In genomic region chr7:92580491-92581207, GRCm38 (mm10) we compare ENCODE assay signal across 18 mouse cellular contexts. TPM values are rescaled to one million over a fixed set of nuclear protein-coding genes. Genes with fewer than 3 reads are reported as not detected.
DNase-seq lines count a peak whose midpoint lies in the region; ATAC-seq and TF ChIP-seq lines count a peak whose summit lies in the region.
"Had no signal": no experiment of that assay in that cellular context is flagged by ENCODE, and none has a peak within 500 bp of the region (broad histone marks: within the 10 kb centered on the region; RNA-seq: fewer than 3 reads in every experiment).

No protein-coding gene starts in this region.

- no peaks in the 10 kb centered on the region for H3K9me3 ChIP-seq in hindbrain, postnatal 0 days (ENCODE audit: low read length)
- H3K9me3 ChIP-seq in hindbrain, embryonic 10.5 days, result no peaks in the 10 kb centered on the region
- H3K9me3 ChIP-seq in midbrain, embryonic 16.5 days (replicated peaks; ENCODE audit: control insufficient read depth, low read length, poor library complexity, severe bottlenecking), result no peaks in the 10 kb centered on the region
- H3K9me3 ChIP-seq: embryonic facial prominence, embryonic 10.5 days; hindbrain, embryonic 13.5 days; limb, embryonic 15.5 days; midbrain, embryonic 12.5 days; neural tube, embryonic 12.5 days had no signal

- no peak overlapping the region for H3K9ac ChIP-seq in hindbrain, postnatal 0 days (replicated peaks; ENCODE audit: low read length)
- no peak overlapping the region for H3K9ac ChIP-seq in midbrain, embryonic 16.5 days (ENCODE audit: low read depth, low read length)
- H3K9ac ChIP-seq: hindbrain, embryonic 13.5 days; limb, embryonic 15.5 days; midbrain, embryonic 12.5 days; neural tube, embryonic 12.5 days had no signal

- no peak overlapping the region for H3K4me3 ChIP-seq in hindbrain, postnatal 0 days (ENCODE audit: low read length)
- no peak overlapping the region for H3K4me3 ChIP-seq in hindbrain, embryonic 10.5 days
- no peak overlapping the region for H3K4me3 ChIP-seq in midbrain, embryonic 16.5 days (ENCODE audit: low read depth, low read length)
- H3K4me3 ChIP-seq: embryonic facial prominence, embryonic 10.5 days; hindbrain, embryonic 13.5 days; limb, embryonic 15.5 days; midbrain, embryonic 12.5 days; neural tube, embryonic 12.5 days had no signal

- no peak for TF ChIP-seq CTCF in hindbrain, postnatal 0 days (IDR thresholded peaks at IDR 0.05; ENCODE audit: low read depth)

- WGBS in hindbrain, postnatal 0 days, result 81% methylated on average over 5 of the region's 5 CpGs
- WGBS in hindbrain, embryonic 10.5 days, result 93% methylated on average over 5 of the region's 5 CpGs
- WGBS in midbrain, embryonic 16.5 days, result 92% methylated on average over 5 of the region's 5 CpGs

- 0 out of 2 replicates have a peak, but pooled peaks have one; percentile 38 for ATAC-seq in hindbrain, postnatal 0 days
- no peak for ATAC-seq in midbrain, embryonic 16.5 days
- ATAC-seq: lung, postnatal 0 days; Patski had no signal

- DNase-seq in hindbrain, postnatal 0 days (ENCODE audit: low spot score), result peak; percentile 51
- no peak for DNase-seq in hindbrain, embryonic 10.5 days (ENCODE audit: low spot score)
- DNase-seq in adipocyte (ENCODE audit: low spot score), result peak; percentile 48
- DNase-seq in cerebellum, adult 18-20 months, result peak; percentile 62
- peak; percentile 31 to 55 for DNase-seq in cerebellum, postnatal 25 days
- DNase-seq in left cerebral cortex, adult 8-10 months (ENCODE audit: low spot score in 2 of 2), result no peak
- DNase-seq: heart, postnatal 10 days; kidney, adult 9 months; kidney, postnatal 25 days had no signal

- H3K36me3 ChIP-seq in hindbrain, postnatal 0 days (ENCODE audit: insufficient read depth, low read length), result peaks cover 8% of the 10 kb centered on the region; the same call in 1 of the 2 replicates
- H3K36me3 ChIP-seq in hindbrain, embryonic 10.5 days, result peaks cover 40% of the 10 kb centered on the region
- H3K36me3 ChIP-seq in midbrain, embryonic 16.5 days (ENCODE audit: control insufficient read depth, insufficient read depth, low read length), result peaks cover 8% of the 10 kb centered on the region

- no peak overlapping the region for H3K4me2 ChIP-seq in hindbrain, postnatal 0 days (ENCODE audit: low read depth, low read length)
- no peak overlapping the region for H3K4me2 ChIP-seq in midbrain, embryonic 16.5 days (ENCODE audit: low read length)
- H3K4me2 ChIP-seq: heart, embryonic 11.5 days; hindbrain, embryonic 13.5 days; limb, embryonic 15.5 days; midbrain, embryonic 12.5 days; neural tube, embryonic 12.5 days had no signal

- no peaks in the 10 kb centered on the region for H3K4me1 ChIP-seq in hindbrain, postnatal 0 days (ENCODE audit: insufficient read depth, low read length)
- H3K4me1 ChIP-seq in hindbrain, embryonic 10.5 days (replicated peaks), result no peaks in the 10 kb centered on the region
- H3K4me1 ChIP-seq in midbrain, embryonic 16.5 days (ENCODE audit: control insufficient read depth, insufficient read depth, low read length), result no peaks in the 10 kb centered on the region
- H3K4me1 ChIP-seq: embryonic facial prominence, embryonic 10.5 days; hindbrain, embryonic 13.5 days; limb, embryonic 15.5 days; midbrain, embryonic 12.5 days; neural tube, embryonic 12.5 days had no signal

- no peaks in the 10 kb centered on the region for H3K27me3 ChIP-seq in hindbrain, postnatal 0 days (ENCODE audit: insufficient read depth, low read length)
- H3K27me3 ChIP-seq in hindbrain, embryonic 10.5 days (ENCODE audit: insufficient read depth, poor library complexity, severe bottlenecking), result no peaks in the 10 kb centered on the region
- H3K27me3 ChIP-seq in midbrain, embryonic 16.5 days (ENCODE audit: control insufficient read depth, insufficient read depth, low read depth, low read length), result no peaks in the 10 kb centered on the region
- H3K27me3 ChIP-seq: hindbrain, embryonic 13.5 days; limb, embryonic 15.5 days; midbrain, embryonic 12.5 days; neural tube, embryonic 12.5 days; Patski had no signal

- no peak overlapping the region for H3K27ac ChIP-seq in hindbrain, postnatal 0 days
- H3K27ac ChIP-seq in hindbrain, embryonic 10.5 days, result no peak overlapping the region
- H3K27ac ChIP-seq in midbrain, embryonic 16.5 days (ENCODE audit: low read length), result no peak overlapping the region
- H3K27ac ChIP-seq: embryonic facial prominence, embryonic 10.5 days; hindbrain, embryonic 13.5 days; limb, embryonic 15.5 days; midbrain, embryonic 12.5 days; neural tube, embryonic 12.5 days had no signal

RNA-seq across cellular contexts. Expression of gene Ccdc90b, which starts 19.7 kb away (rescaled TPM):
- 17.5 and 33.2 TPM in 2 replicates for total RNA-seq in hindbrain, postnatal 0 days (2014; rRNA removed)
- 53.5 and 62.3 TPM in 2 replicates for polyA plus RNA-seq in hindbrain, postnatal 0 days (2015; fragmentation: Nextera tagmentation; extraction: Ambion mirVana)
- 62.8 and 63.2 TPM in 2 replicates for polyA plus RNA-seq in hindbrain, embryonic 10.5 days (2016; fragmentation: Nextera tagmentation; extraction: Ambion mirVana)
- polyA plus RNA-seq in midbrain, embryonic 16.5 days (2015; fragmentation: Nextera tagmentation; extraction: Ambion mirVana), result 58.3 and 64.0 TPM in 2 replicates
- total RNA-seq in left cerebral cortex, adult 8-10 months (2022), result 10 to 100 TPM; 14.8 to 16.5 (median 15.5) TPM

RNA-seq across cellular contexts. Expression of gene Ankrd42, which starts 56.3 kb away (rescaled TPM):
- 22.8 and 24.8 TPM in 2 replicates for total RNA-seq in hindbrain, postnatal 0 days (2014; rRNA removed)
- 20.6 and 20.8 TPM in 2 replicates for polyA plus RNA-seq in hindbrain, postnatal 0 days (2015; fragmentation: Nextera tagmentation; extraction: Ambion mirVana)
- polyA plus RNA-seq in hindbrain, embryonic 10.5 days (2016; fragmentation: Nextera tagmentation; extraction: Ambion mirVana), result 10.0 and 11.1 TPM in 2 replicates
- polyA plus RNA-seq in midbrain, embryonic 16.5 days (2015; fragmentation: Nextera tagmentation; extraction: Ambion mirVana), result 22.7 and 24.0 TPM in 2 replicates
- 10 to 100 TPM; 20.5 to 23.3 (median 21.9) TPM for total RNA-seq in left cerebral cortex, adult 8-10 months (2022)

Comparison
In these comparisons a context has a peak if more than half of its experiments do, and no peak if none do; other contexts are left out.
1. DNase-seq: peak in hindbrain, postnatal 0 days (single experiment), adipocyte (single experiment), cerebellum, adult 18-20 months (2 of 2) and cerebellum, postnatal 25 days (2 of 2); none in hindbrain, embryonic 10.5 days (single experiment) and left cerebral cortex, adult 8-10 months (0 of 2).